Mouse (Mus musculus): ENCODE data around the gene Tceal9. TPM values are rescaled to one million over a fixed set of nuclear protein-coding genes. Genes with fewer than 3 reads are reported as not detected.
"Not testable (repeated sequence)": the region's sequence is repeated elsewhere in the genome, so short reads cannot be mapped to it uniquely, and the experiment has no call there.

Gene Tceal9
- total RNA-seq (2022) = 10 to 100 TPM; 21.0 to 27.8 (median 24.2) TPM

GRCm38 (mm10) chrX:136244574-136245229 is at the start of gene Tceal9:
Gene Tceal9 (plus strand): TSS chrX:136245079.
- peak; percentile 20 to 28 for DNase-seq (ENCODE audit: low spot score in 2 of 2)

GRCm38 (mm10) chrX:136195193-136195944 is 49.5 kb upstream of the Tceal9 start:
- DNase-seq (ENCODE audit: low spot score in 2 of 2) = no peak

GRCm38 (mm10) chrX:136196873-136197272 is 48.0 kb upstream of the Tceal9 start:
- DNase-seq (ENCODE audit: low spot score in 2 of 2) = no peak

- no peak for DNase-seq (ENCODE audit: low spot score in 2 of 2)
Observed at GRCm38 (mm10) chrX:136203257-136203656, 41.6 kb upstream of the Tceal9 start.

- DNase-seq (ENCODE audit: low spot score in 2 of 2) = peak in 1 of 2 experiments; percentile 5
Observed at GRCm38 (mm10) chrX:136203664-136204066, 41.2 kb upstream of the Tceal9 start, which contains the start of gene Tceal5. Gene Tceal5 (minus strand): TSS chrX:136203876.

GRCm38 (mm10) chrX:136204406-136204805 is 40.5 kb upstream of the Tceal9 start:
- no peak for DNase-seq (ENCODE audit: low spot score in 2 of 2)

GRCm38 (mm10) chrX:136213396-136213795 is 31.5 kb upstream of the Tceal9 start:
- DNase-seq (ENCODE audit: low spot score in 2 of 2) = no peak

DNA sequence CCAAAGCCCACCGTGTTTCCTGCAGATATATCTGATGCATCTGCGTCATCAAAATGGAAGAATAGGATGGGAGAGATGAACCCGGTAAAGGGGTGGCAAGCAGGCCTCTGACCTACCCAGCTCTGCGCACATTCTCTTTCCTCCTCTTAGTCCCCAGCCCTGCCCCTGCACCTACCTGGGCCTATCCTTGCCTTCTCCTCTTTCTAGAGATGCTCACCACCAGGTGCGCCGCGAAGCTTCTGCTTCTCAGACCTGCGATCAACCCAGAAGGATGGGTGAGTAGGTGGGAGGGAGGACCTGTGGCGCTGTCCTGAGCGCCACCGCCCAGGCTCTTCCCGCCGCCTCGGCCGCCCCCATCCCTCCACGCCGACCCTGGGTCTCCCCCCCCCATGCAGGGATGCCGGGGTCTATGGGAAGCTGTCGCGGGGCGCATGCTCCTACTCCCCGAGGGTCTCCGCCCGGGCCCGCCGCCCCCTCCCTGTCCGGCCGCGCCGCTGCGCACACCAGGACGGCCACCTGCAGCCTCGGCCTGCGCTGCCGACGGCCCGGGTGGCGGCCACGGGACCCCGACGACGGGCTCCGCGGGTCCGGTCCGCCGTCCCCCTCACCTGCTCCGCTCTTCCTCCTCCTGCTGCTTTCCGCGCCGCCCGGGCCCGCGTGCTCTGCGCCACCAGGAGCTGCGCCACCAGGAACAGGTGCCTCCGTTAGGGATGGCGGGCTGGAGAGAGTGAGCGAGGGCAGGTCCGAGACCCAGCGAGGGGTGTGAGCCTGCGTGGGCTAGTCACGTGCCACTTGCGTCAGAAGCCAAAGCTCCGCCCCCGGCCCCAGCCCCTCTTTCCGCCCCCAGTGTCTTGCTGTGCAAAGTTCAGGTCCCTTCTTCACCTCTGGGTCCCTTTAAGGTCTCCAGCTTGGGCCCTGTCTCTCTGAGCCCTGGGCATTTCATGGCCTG is 29.9 kb upstream of the Tceal9 start, which contains the start of the genes Tceal7 and Bex1:
Gene Tceal7 (plus strand): TSS at position 51 of the 949 bp plus-strand sequence.
Gene Bex1 (minus strand): TSS at position 785 of the 949 bp plus-strand sequence.
- not testable (repeated sequence) for DNase-seq (ENCODE audit: low spot score in 2 of 2)

- DNase-seq (ENCODE audit: low spot score in 2 of 2) = no peak
Observed at GRCm38 (mm10) chrX:136216303-136216702, 28.6 kb upstream of the Tceal9 start.

- DNase-seq (ENCODE audit: low spot score in 2 of 2) = no peak
Observed at GRCm38 (mm10) chrX:136223714-136224113, 21.2 kb upstream of the Tceal9 start.

- no peak for DNase-seq (ENCODE audit: low spot score in 2 of 2)
Observed at GRCm38 (mm10) chrX:136227768-136228167, 17.1 kb upstream of the Tceal9 start.

GRCm38 (mm10) chrX:136238118-136238517 is 6.8 kb upstream of the Tceal9 start:
- no peak for DNase-seq (ENCODE audit: low spot score in 2 of 2)

DNA sequence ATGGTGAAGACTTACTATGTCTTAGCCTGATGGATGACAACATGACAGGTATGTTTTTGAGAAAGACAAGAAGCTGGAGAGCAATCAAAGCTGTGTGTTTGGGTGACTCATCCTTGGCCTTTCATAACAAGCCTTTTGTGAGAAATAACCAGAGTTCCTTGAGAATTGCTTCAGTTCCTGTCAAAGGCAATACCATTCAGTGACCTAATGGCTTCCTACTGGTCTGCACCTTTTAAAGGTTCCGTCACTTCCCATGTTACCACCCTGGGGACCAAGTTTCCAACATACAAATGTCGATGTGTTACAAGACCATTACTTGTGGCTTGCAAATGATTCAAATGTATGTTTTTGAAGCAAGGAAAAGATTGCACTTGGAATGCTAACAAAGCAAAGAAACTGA is 1.7 kb upstream of the Tceal9 start:
- DNase-seq (ENCODE audit: low spot score in 2 of 2) = no peak

DNA sequence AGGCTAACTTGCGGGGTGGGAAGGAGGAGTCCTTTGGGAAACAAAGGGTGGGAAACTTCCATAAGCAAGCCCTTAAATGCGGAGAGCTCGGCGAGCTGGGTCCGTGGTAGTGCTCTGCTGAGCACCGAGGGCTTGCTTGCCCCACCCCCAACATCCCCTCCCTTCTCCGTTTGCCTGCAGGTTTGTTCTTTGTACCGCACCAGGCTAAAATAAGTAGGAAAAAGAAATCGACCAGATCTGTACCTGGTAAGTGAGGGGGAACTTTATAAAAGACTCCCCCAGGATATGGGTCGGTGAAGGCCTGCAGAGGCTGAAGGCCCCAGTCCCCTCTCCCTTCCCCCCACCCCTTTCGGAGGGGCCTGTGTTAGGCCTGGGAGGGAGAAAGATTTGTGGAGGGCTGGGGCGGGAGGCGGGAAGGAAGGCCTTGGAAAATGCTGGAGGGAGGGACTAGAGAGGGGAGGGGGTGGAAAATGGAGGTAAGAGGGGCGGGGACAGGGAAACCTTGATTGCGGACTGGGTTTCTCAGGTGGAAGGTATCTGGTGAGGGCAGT is 717 bp downstream of the Tceal9 start:
- DNase-seq (ENCODE audit: low spot score in 2 of 2) = no peak

DNA sequence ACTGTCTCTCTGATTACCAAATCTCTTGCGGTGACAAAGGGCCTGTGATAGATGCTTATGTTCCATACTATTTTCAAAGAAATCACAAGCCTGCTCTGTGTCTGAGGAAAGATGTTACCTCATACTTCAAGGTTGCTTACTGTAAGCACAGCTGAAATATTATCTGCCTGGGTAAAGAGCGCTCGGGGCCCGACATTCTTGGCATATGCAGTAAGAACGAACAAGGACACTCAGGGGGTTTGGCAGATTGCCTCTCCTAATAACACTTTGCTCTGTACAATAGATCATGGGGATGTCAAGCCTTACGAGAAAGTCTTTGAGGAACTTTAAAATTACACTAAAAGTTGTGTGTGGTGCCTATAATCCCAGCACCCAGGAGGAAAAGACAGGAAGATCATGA is 3.9 kb downstream of the Tceal9 start:
- no peak for DNase-seq (ENCODE audit: low spot score in 2 of 2)

GRCm38 (mm10) chrX:136249671-136250070 is 4.8 kb downstream of the Tceal9 start:
- no peak for DNase-seq (ENCODE audit: low spot score in 2 of 2)

DNA sequence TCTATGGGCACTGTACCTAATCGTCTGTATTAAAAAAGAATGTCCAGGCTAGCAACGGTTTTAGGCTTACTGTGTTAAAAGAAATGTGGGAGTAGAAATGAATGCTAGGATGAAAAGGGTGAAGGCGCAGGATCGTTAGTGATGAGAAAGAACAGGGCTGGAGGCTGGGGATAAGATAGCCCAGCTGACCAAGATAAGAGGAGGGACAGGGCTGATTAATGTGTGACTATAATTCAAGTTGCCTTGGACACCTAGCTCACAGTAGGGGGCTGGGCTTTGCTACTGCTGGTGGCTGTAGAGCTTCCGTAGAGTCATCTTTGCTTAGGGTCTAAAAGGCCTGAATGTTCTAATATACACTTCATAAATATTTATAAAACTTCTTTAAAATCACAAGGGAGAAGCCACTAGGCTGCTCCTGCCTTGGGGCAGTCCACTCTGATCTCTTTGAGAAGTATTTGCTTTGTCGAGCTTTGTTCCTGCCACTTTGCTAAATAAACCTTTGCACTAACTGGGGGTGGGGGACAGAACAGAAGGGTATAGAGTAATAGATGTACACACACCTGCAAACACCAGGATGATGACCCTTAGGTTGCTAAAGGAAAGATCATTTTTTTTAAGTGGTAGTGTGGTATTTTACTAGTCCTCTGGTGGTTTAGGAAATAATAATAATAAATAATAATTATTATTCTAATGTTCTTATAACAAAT is 7.3 kb downstream of the Tceal9 start:
- no peak for DNase-seq (ENCODE audit: low spot score in 2 of 2)

DNA sequence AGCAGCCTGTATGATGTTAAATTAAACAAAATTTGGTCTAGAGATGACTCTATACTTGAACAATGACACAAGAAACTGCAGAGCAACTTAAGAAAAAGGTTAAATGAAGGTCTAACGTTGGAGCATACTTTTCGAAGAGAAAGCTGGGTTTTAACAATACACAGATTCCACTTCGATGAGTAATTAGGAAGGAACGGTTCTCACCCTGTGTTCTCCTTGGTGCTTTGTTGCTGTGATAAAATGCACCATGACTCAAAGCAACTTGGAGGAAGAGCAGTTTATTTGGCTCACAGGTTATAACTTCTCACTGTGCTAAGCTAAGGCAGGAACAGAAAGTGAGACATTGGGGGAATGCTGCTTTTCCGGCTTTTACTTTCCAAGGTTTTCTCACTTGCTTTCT is 22.8 kb downstream of the Tceal9 start:
- no peak for DNase-seq (ENCODE audit: low spot score in 2 of 2)

GRCm38 (mm10) chrX:136268173-136268572 is 23.3 kb downstream of the Tceal9 start:
- no peak for DNase-seq (ENCODE audit: low spot score in 2 of 2)

DNA sequence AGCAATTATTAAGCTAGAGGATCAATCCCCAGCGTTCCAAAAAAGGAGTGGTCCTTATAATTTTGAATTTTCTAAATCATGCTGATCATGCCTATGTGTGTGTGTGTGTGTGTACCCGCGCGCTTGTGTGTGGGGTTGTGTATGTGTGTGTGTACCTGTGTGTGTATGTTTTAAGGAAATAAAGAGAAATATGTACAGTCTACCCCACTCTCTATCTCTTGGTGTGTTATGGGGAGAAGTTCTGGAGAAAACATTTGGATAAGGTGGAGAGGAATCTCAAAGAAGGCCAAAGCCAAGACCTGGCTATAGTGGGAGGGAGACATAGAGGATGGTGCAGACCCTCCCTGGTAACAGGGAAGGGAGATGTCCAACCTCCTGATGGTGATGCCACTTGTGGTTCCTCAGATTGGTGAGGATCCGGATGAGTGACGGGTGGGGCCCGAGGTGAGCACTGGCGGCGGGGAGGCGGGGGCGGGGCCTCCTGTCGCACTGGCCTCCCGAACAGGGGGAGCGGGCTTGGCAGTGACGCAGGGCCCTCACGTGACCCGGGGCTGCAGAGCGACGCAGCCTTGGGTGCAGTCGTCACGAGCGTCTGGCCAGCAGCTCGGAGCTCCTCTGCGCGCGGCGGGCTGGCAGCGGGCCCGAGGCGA is 25.0 kb downstream of the Tceal9 start, which contains the start of gene Bex3:
Gene Bex3 (plus strand): TSS at position 511 of the 650 bp plus-strand sequence.
- DNase-seq (ENCODE audit: low spot score in 2 of 2) = not testable (repeated sequence)

All from gastrocnemius, adult 8-10 months (tissue).